In genomic region chr1:132541171-132541823, GRCm38 (mm10) we compare ENCODE assay signal across 9 mouse cellular contexts. TPM values are rescaled to one million over a fixed set of nuclear protein-coding genes. Genes with fewer than 3 reads are reported as not detected.
DNase-seq lines count a peak whose midpoint lies in the region; ATAC-seq lines count a peak whose summit lies in the region.
"Had no signal": no experiment of that assay in that cellular context is flagged by ENCODE, and none has a peak within 500 bp of the region (broad histone marks: within the 10 kb centered on the region; RNA-seq: fewer than 3 reads in every experiment).

No protein-coding gene starts in this region.

- H3K27ac ChIP-seq in heart, embryonic 11.5 days (ENCODE audit: low read depth, low read length), result no peak overlapping the region
- H3K27ac ChIP-seq in forebrain, embryonic 16.5 days (ENCODE audit: low read length), result peak overlapping the region; percentile 86; the same call in 1 of the 2 replicates
- no peak overlapping the region for H3K27ac ChIP-seq in limb, embryonic 13.5 days
- H3K27ac ChIP-seq: heart, embryonic 15.5 days had no signal

- no peaks in the 10 kb centered on the region for H3K9me3 ChIP-seq in heart, embryonic 11.5 days (replicated peaks; ENCODE audit: control insufficient read depth, low read length)
- H3K9me3 ChIP-seq in forebrain, embryonic 16.5 days (ENCODE audit: control insufficient read depth, low read length), result no peaks in the 10 kb centered on the region
- H3K9me3 ChIP-seq in limb, embryonic 13.5 days, result no peaks in the 10 kb centered on the region
- H3K9me3 ChIP-seq: heart, embryonic 15.5 days had no signal

- peaks cover 13% of the 10 kb centered on the region for H3K4me1 ChIP-seq in heart, embryonic 11.5 days (ENCODE audit: control insufficient read depth, insufficient read depth, low read length)
- H3K4me1 ChIP-seq in forebrain, embryonic 16.5 days (replicated peaks; ENCODE audit: control insufficient read depth, insufficient read depth, low read length), result peaks cover 62% of the 10 kb centered on the region
- H3K4me1 ChIP-seq in limb, embryonic 13.5 days, result peaks cover 23% of the 10 kb centered on the region

- no peak overlapping the region for H3K9ac ChIP-seq in heart, embryonic 11.5 days (ENCODE audit: low read depth, low read length)
- H3K9ac ChIP-seq in forebrain, embryonic 16.5 days (replicated peaks; ENCODE audit: low read depth, low read length), result peak overlapping the region; percentile 73
- H3K9ac ChIP-seq in limb, embryonic 13.5 days, result no peak overlapping the region
- H3K9ac ChIP-seq: heart, embryonic 15.5 days had no signal

- H3K36me3 ChIP-seq in heart, embryonic 11.5 days (ENCODE audit: control insufficient read depth, insufficient read depth, low read length), result no peaks in the 10 kb centered on the region
- no peaks in the 10 kb centered on the region for H3K36me3 ChIP-seq in forebrain, embryonic 16.5 days (ENCODE audit: control insufficient read depth, insufficient read depth)
- no peaks in the 10 kb centered on the region for H3K36me3 ChIP-seq in limb, embryonic 13.5 days
- H3K36me3 ChIP-seq: heart, embryonic 15.5 days had no signal

- DNase-seq in heart, postnatal 25 days (ENCODE audit: low spot score), result no peak
- peak; percentile 66 for DNase-seq in brain, adult 2 months (ENCODE audit: low read depth, low spot score)
- peak; percentile 69 for DNase-seq in yolk sac, embryonic 10.5 days (ENCODE audit: low spot score)
- DNase-seq in testis, postnatal 10 days (ENCODE audit: low spot score), result no peak

- WGBS in heart, embryonic 11.5 days (ENCODE audit: insufficient replicate concordance), result 4% methylated on average over 14 of the region's 14 CpGs
- 6% methylated on average over 14 of the region's 14 CpGs for WGBS in forebrain, embryonic 16.5 days
- WGBS in limb, embryonic 13.5 days, result 5% methylated on average over 14 of the region's 14 CpGs

- intact Hi-C loops in heart, postnatal 25 days (cut with DNase I), result no loop called here

- no peak overlapping the region; the same call in 1 of the 2 replicates for H3K4me2 ChIP-seq in heart, embryonic 11.5 days
- peak overlapping the region; percentile 62 for H3K4me2 ChIP-seq in forebrain, embryonic 16.5 days (ENCODE audit: low read length)
- H3K4me2 ChIP-seq in limb, embryonic 13.5 days (replicated peaks), result peak overlapping the region; percentile 11; the same call in 1 of the 2 replicates
- H3K4me2 ChIP-seq: heart, embryonic 15.5 days had no signal

- H3K4me3 ChIP-seq in heart, embryonic 11.5 days (ENCODE audit: low read depth, low read length), result no peak overlapping the region
- H3K4me3 ChIP-seq in forebrain, embryonic 16.5 days (replicated peaks; ENCODE audit: low read length), result peak overlapping the region; percentile 53
- H3K4me3 ChIP-seq in limb, embryonic 13.5 days, result no peak overlapping the region
- H3K4me3 ChIP-seq: heart, embryonic 15.5 days had no signal

- H3K27me3 ChIP-seq in heart, embryonic 11.5 days (ENCODE audit: control insufficient read depth, insufficient read depth, low read length), result peaks cover 80% of the 10 kb centered on the region
- H3K27me3 ChIP-seq in forebrain, embryonic 16.5 days (replicated peaks; ENCODE audit: control insufficient read depth, insufficient read depth, low read length), result no peaks in the 10 kb centered on the region
- H3K27me3 ChIP-seq in limb, embryonic 13.5 days, result peaks cover 84% of the 10 kb centered on the region

- ATAC-seq in heart, embryonic 11.5 days (replicated peaks; ENCODE audit: insufficient number of reproducible peaks, low FRiP score, low TSS enrichment), result 0 out of 2 replicates have a peak, but pooled peaks have one; percentile 55
- ATAC-seq in forebrain, embryonic 16.5 days, result no peak
- peak; percentile 37; the same call in 1 of the 2 replicates for ATAC-seq in limb, embryonic 13.5 days (ENCODE audit: low FRiP score, low read depth)
- ATAC-seq in megakaryocyte, adult 5-6 weeks (ENCODE audit: poor library complexity, severe bottlenecking), result no peak

RNA-seq across cellular contexts. Expression of gene Cntn2, which starts 1.8 kb away (rescaled TPM):
- 0.09 and 0.35 TPM in 2 replicates for polyA plus RNA-seq in heart, embryonic 11.5 days (2014; fragmentation: Nextera tagmentation; extraction: Ambion mirVana)
- 1 to 10 TPM; 3.9 to 7.8 TPM for total RNA-seq in heart, postnatal 25 days (2021)
- polyA plus RNA-seq in forebrain, embryonic 16.5 days (2015; fragmentation: Nextera tagmentation; extraction: Ambion mirVana), result 134 and 147 TPM in 2 replicates
- polyA plus RNA-seq in limb, embryonic 13.5 days (2015; fragmentation: Nextera tagmentation; extraction: Ambion mirVana), result 0.94 and 0.95 TPM in 2 replicates
- total RNA-seq in megakaryocyte, adult 5-6 weeks (2015), result not detected in 2 replicates
- total RNA-seq in megakaryocyte, adult 5-6 weeks (2017), result not detected in 2 replicates

RNA-seq across cellular contexts. Expression of gene Tmem81, which starts 35.3 kb away (rescaled TPM):
- polyA plus RNA-seq in heart, embryonic 11.5 days (2014; fragmentation: Nextera tagmentation; extraction: Ambion mirVana), result 1.1 and 1.3 TPM in 2 replicates
- total RNA-seq in heart, postnatal 25 days (2021), result 1 to 10 TPM; 1.6 TPM
- 0.77 and 1.6 TPM in 2 replicates for polyA plus RNA-seq in forebrain, embryonic 16.5 days (2015; fragmentation: Nextera tagmentation; extraction: Ambion mirVana)
- polyA plus RNA-seq in limb, embryonic 13.5 days (2015; fragmentation: Nextera tagmentation; extraction: Ambion mirVana), result 1.7 and 2.0 TPM in 2 replicates
- 4.9 and 5.4 TPM in 2 replicates for total RNA-seq in megakaryocyte, adult 5-6 weeks (2015)
- 4.8 and 5.9 TPM in 2 replicates for total RNA-seq in megakaryocyte, adult 5-6 weeks (2017)

Comparison
In these comparisons a context has a peak if more than half of its experiments do, and no peak if none do; other contexts are left out.
1. ATAC-seq: peak in heart, embryonic 11.5 days (single experiment) and limb, embryonic 13.5 days (single experiment); none in forebrain, embryonic 16.5 days (single experiment) and megakaryocyte, adult 5-6 weeks (single experiment).
2. DNase-seq: peak in brain, adult 2 months (single experiment) and yolk sac, embryonic 10.5 days (single experiment); none in heart, postnatal 25 days (single experiment) and testis, postnatal 10 days (single experiment).
3. RNA of gene Cntn2, which starts 1.8 kb away (polyA plus RNA-seq): 134 to 147 TPM in forebrain, embryonic 16.5 days; 0.94 to 0.95 TPM in limb, embryonic 13.5 days and 0.09 to 0.35 TPM in heart, embryonic 11.5 days; every median in the first group is over 10 times any median in the second.